Mouse (Mus musculus) liver, postnatal 0 days (tissue): Measurements from ENCODE around the gene Tomm20. TPM values are rescaled to one million over a fixed set of nuclear protein-coding genes. Genes with fewer than 3 reads are reported as not detected.

ENCODE experiments used
- ATAC-seq: fragments of 200-750 bp; cut with Nextera tagmentation; 2 replicates; pipeline ENCODE4 v1.8.0; 2017; ENCODE audit warnings: mild to moderate bottlenecking, moderate library complexity
- DNase-seq: peaks from one replicate; pipeline ENCODE4 v3.0.0-alpha.2; 2016
- H3K27ac ChIP-seq: fragments of 300-500 bp; sonication (generic); 2 replicates; pipeline ENCODE4 v1.5.1; 2014; ENCODE audit warnings: antibody characterized with exemption, moderate library complexity, mild to moderate bottlenecking, low read depth
- H3K27me3 ChIP-seq: fragments of 300-500 bp; sonication (generic); 2 replicates; pipeline ENCODE4 v1.6.1; 2014; ENCODE audit warnings: low read length, control low read depth, mixed read lengths; ENCODE audit not compliant: insufficient read depth
- H3K36me3 ChIP-seq: fragments of 300-500 bp; sonication (generic); replicated peaks from 2 replicates; pipeline ENCODE4 v1.6.1; 2014; ENCODE audit warnings: mild to moderate bottlenecking, control low read depth, low read length, moderate library complexity, mixed read lengths; ENCODE audit not compliant: insufficient read depth
- H3K4me1 ChIP-seq: fragments of 300-500 bp; sonication (generic); 2 replicates; pipeline ENCODE4 v1.6.1; 2014; ENCODE audit warnings: antibody characterized with exemption, mild to moderate bottlenecking, control low read depth; ENCODE audit not compliant: insufficient read depth
- H3K4me2 ChIP-seq: fragments of 300-500 bp; sonication (generic); 2 replicates; pipeline ENCODE4 v1.6.1; 2014; ENCODE audit warnings: low read depth, mild to moderate bottlenecking, low read length, moderate library complexity, mixed read lengths
- H3K4me3 ChIP-seq: fragments of 300-500 bp; sonication (generic); 2 replicates; pipeline ENCODE4 v1.5.1; 2014; ENCODE audit warnings: low read depth, low read length
- H3K9ac ChIP-seq: fragments of 300-500 bp; sonication (generic); replicated peaks from 2 replicates; pipeline ENCODE4 v1.6.1; 2014; ENCODE audit warnings: mild to moderate bottlenecking, moderate library complexity
- H3K9me3 ChIP-seq: fragments of 300-500 bp; sonication (generic); 2 replicates; pipeline ENCODE4 v1.6.1; 2016; ENCODE audit warnings: mild to moderate bottlenecking, control low read depth, low read length, mixed read lengths
- CTCF ChIP-seq: sonication (generic); IDR thresholded peaks from 2 replicates; pipeline ENCODE4 v1.5.1; 2016; ENCODE audit warnings: antibody characterized with exemption, low read depth
- EP300 ChIP-seq: IDR thresholded peaks from 2 replicates; pipeline ENCODE4 v1.6.1; 2016; ENCODE audit warnings: antibody characterized with exemption, low read depth, mild to moderate bottlenecking
- WGBS: fragments of 180-500 bp; shearing (Covaris S2); extraction: QIAGEN DNeasy Blood & Tissue Kit; methylation state at CpG from one replicate; pipeline ENCODE4 v1.1.7; 2014; ENCODE audit not compliant: insufficient replicate concordance; 5-methylcytosine and 5-hydroxymethylcytosine counted together
- polyA plus RNA-seq: library from polyadenylated mRNA; unstranded; fragments of >200 nt; fragmentation: Nextera tagmentation; extraction: Ambion mirVana; gene quantifications from 2 replicates; pipeline ENCODE4 v1.2.1, GENCODE M21; 2015

Gene Tomm20
- polyA plus RNA-seq, 1 experiment from 2014 or later, result 129 TPM

- peaks cover 4% of the 10 kb centered on the region; the same call in 1 of the 2 replicates for H3K4me1 ChIP-seq
- H3K36me3 ChIP-seq, result peaks cover 50% of the 10 kb centered on the region
- H3K27me3 ChIP-seq, result no peaks in the 10 kb centered on the region
- TF ChIP-seq CTCF (no peak), EP300 (no peak)
- H3K4me2 ChIP-seq, result no peak overlapping the region
- 0 out of 2 replicates have a peak overlapping the region, but pooled peaks have one; percentile 25 for H3K27ac ChIP-seq
- no peaks in the 10 kb centered on the region for H3K9me3 ChIP-seq
- no peak for DNase-seq
- no peak overlapping the region for H3K4me3 ChIP-seq
- H3K9ac ChIP-seq, result no peak overlapping the region
- no peak for ATAC-seq
- 67% methylated on average over 1 of the region's 1 CpGs for WGBS
Observed at GRCm38 (mm10) chr8:126932656-126933055, 13.0 kb downstream of the Tomm20 start.

- Histone ChIP-seq H3K36me3 (peaks cover 46% of the 10 kb centered on the region), H3K27me3 (no peaks in the 10 kb centered on the region), H3K9me3 (no peaks in the 10 kb centered on the region), H3K4me2 (no peak overlapping the region), H3K4me1 (peaks cover 4% of the 10 kb centered on the region; the same call in 1 of the 2 replicates), H3K9ac (no peak overlapping the region), H3K27ac (0 out of 2 replicates have a peak overlapping the region, but pooled peaks have one; percentile 25), H3K4me3 (no peak overlapping the region)
- DNase-seq (no peak), ATAC-seq (no peak)
- WGBS, result 76% methylated on average over 1 of the region's 1 CpGs
- no peak for TF ChIP-seq EP300
- TF ChIP-seq CTCF, result no peak
Observed at GRCm38 (mm10) chr8:126932249-126932648, 13.4 kb downstream of the Tomm20 start.

- TF ChIP-seq EP300 (no peak), CTCF (peak; percentile 49)
- Histone ChIP-seq H3K27me3 (no peaks in the 10 kb centered on the region), H3K4me2 (no peak overlapping the region), H3K36me3 (peaks cover 41% of the 10 kb centered on the region), H3K27ac (no peak overlapping the region), H3K4me1 (peaks cover 4% of the 10 kb centered on the region; the same call in 1 of the 2 replicates), H3K4me3 (no peak overlapping the region), H3K9me3 (no peaks in the 10 kb centered on the region), H3K9ac (no peak overlapping the region)
- ATAC-seq (peak; percentile 35; the same call in 1 of the 2 replicates), DNase-seq (no peak)
- WGBS, result 23% methylated on average over 2 of the region's 2 CpGs
Observed at GRCm38 (mm10) chr8:126931720-126932119, 13.9 kb downstream of the Tomm20 start.

GRCm38 (mm10) chr8:126929607-126930161 is 16.0 kb downstream of the Tomm20 start:
- H3K9me3 ChIP-seq, result no peaks in the 10 kb centered on the region
- H3K4me2 ChIP-seq, result no peak overlapping the region
- H3K9ac ChIP-seq, result no peak overlapping the region
- H3K27me3 ChIP-seq, result no peaks in the 10 kb centered on the region
- ATAC-seq (peak; percentile 76), DNase-seq (peak; percentile 77)
- TF ChIP-seq EP300 (no peak), CTCF (peak; percentile 94)
- H3K4me1 ChIP-seq, result peaks cover 4% of the 10 kb centered on the region; the same call in 1 of the 2 replicates
- WGBS, result 47% methylated on average over 3 of the region's 3 CpGs
- peak overlapping the region; percentile 68 for H3K27ac ChIP-seq
- peaks cover 25% of the 10 kb centered on the region for H3K36me3 ChIP-seq
- no peak overlapping the region for H3K4me3 ChIP-seq

- Histone ChIP-seq H3K9ac (no peak overlapping the region), H3K4me1 (peaks cover 4% of the 10 kb centered on the region; the same call in 1 of the 2 replicates), H3K4me2 (no peak overlapping the region), H3K4me3 (no peak overlapping the region), H3K36me3 (peaks cover 21% of the 10 kb centered on the region), H3K9me3 (no peaks in the 10 kb centered on the region), H3K27me3 (no peaks in the 10 kb centered on the region), H3K27ac (no peak overlapping the region)
- DNase-seq (no peak), ATAC-seq (no peak)
- TF ChIP-seq EP300 (no peak), CTCF (no peak)
- WGBS, result 81% methylated on average over 10 of the region's 10 CpGs
Observed at GRCm38 (mm10) chr8:126928755-126929505, 16.7 kb downstream of the Tomm20 start.

GRCm38 (mm10) chr8:126928028-126928427 is 17.6 kb downstream of the Tomm20 start:
- H3K4me1 ChIP-seq, result peaks cover 4% of the 10 kb centered on the region; the same call in 1 of the 2 replicates
- ATAC-seq, result no peak

More at GRCm38 (mm10) chr8:126928028-126928427, 17.6 kb downstream of the Tomm20 start:
- Histone ChIP-seq H3K36me3 (peaks cover 12% of the 10 kb centered on the region), H3K4me2 (no peak overlapping the region), H3K27ac (no peak overlapping the region), H3K27me3 (no peaks in the 10 kb centered on the region), H3K9me3 (no peaks in the 10 kb centered on the region), H3K4me3 (no peak overlapping the region), H3K9ac (no peak overlapping the region)
- no peak for DNase-seq
- no peak for TF ChIP-seq EP300
- no peak for TF ChIP-seq CTCF
